Mouse (Mus musculus) midbrain, postnatal 0 days (tissue): ENCODE data around the gene Nphs2. TPM values are rescaled to one million over a fixed set of nuclear protein-coding genes. Genes with fewer than 3 reads are reported as not detected.

Source experiments
- ATAC-seq: fragments of 200-750 bp; cut with Nextera tagmentation; 2 replicates; pipeline ENCODE4 v1.8.0; 2017; ENCODE audit warnings: moderate number of reproducible peaks, mild to moderate bottlenecking, moderate TSS enrichment, moderate library complexity; ENCODE audit not compliant: low FRiP score
- DNase-seq: peaks from one replicate; pipeline ENCODE4 v3.0.0-alpha.2; 2015; ENCODE audit warnings: low spot score
- H3K27ac ChIP-seq: fragments of 300-500 bp; sonication (generic); 2 replicates; pipeline ENCODE4 v1.5.1; 2014; ENCODE audit warnings: low read depth, mild to moderate bottlenecking, low read length, mixed read lengths
- H3K27me3 ChIP-seq: fragments of 300-500 bp; sonication (generic); 2 replicates; pipeline ENCODE4 v1.6.1; 2014; ENCODE audit warnings: low read length, control low read depth, mixed read lengths; ENCODE audit not compliant: insufficient read depth
- H3K36me3 ChIP-seq: fragments of 300-500 bp; sonication (generic); 2 replicates; pipeline ENCODE4 v1.6.1; 2014; ENCODE audit warnings: low read length, control low read depth, mixed read lengths; ENCODE audit not compliant: insufficient read depth
- H3K4me1 ChIP-seq: fragments of 300-500 bp; sonication (generic); 2 replicates; pipeline ENCODE4 v1.6.1; 2014; ENCODE audit warnings: mild to moderate bottlenecking, control low read depth, antibody characterized with exemption, low read length, mixed read lengths; ENCODE audit not compliant: insufficient read depth
- H3K4me2 ChIP-seq: fragments of 300-500 bp; sonication (generic); 2 replicates; pipeline ENCODE4 v1.6.1; 2014; ENCODE audit warnings: low read depth, mild to moderate bottlenecking, low read length, mixed read lengths; ENCODE audit not compliant: poor library complexity, severe bottlenecking
- H3K4me3 ChIP-seq: fragments of 300-500 bp; sonication (generic); 2 replicates; pipeline ENCODE4 v1.5.1; 2014; ENCODE audit warnings: low read depth, mild to moderate bottlenecking, low read length, moderate library complexity
- H3K9ac ChIP-seq: fragments of 300-500 bp; sonication (generic); replicated peaks from 2 replicates; pipeline ENCODE4 v1.6.1; 2014; ENCODE audit warnings: mild to moderate bottlenecking, low read length, moderate library complexity, mixed read lengths; ENCODE audit not compliant: poor library complexity, severe bottlenecking
- H3K9me3 ChIP-seq: fragments of 300-500 bp; sonication (generic); 2 replicates; pipeline ENCODE4 v1.6.1; 2016; ENCODE audit warnings: low read length, control low read depth
- CTCF ChIP-seq: IDR thresholded peaks from 2 replicates; pipeline ENCODE4 v1.5.1; 2016; ENCODE audit warnings: antibody characterized with exemption, mild to moderate bottlenecking
- WGBS: fragments of 180-500 bp; shearing (Covaris S2); extraction: QIAGEN DNeasy Blood & Tissue Kit; methylation state at CpG from one replicate; pipeline ENCODE4 v1.1.7; 2014; 5-methylcytosine and 5-hydroxymethylcytosine counted together
- polyA plus RNA-seq: library from polyadenylated mRNA; unstranded; fragments of >200 nt; fragmentation: Nextera tagmentation; extraction: Ambion mirVana; gene quantifications from 2 replicates; pipeline ENCODE4 v1.2.1, GENCODE M21; 2015
- total RNA-seq: library from RNA; depleted of rRNA; stranded (reverse); fragments of >200 nt; gene quantifications from 2 replicates; pipeline ENCODE4 v1.2.3, GENCODE M21; 2014; rRNA removed

Nphs2 gene
- total and polyA plus RNA-seq, 2 experiments from 2014 or later = 0.68 to 2.1 TPM

GRCm38 (mm10) chr1:156345633-156346032, 35.1 kb downstream of the Nphs2 start:
- Histone ChIP-seq H3K4me1 (no peaks in the 10 kb centered on the region), H3K4me3 (no peak overlapping the region), H3K36me3 (no peaks in the 10 kb centered on the region), H3K27ac (no peak overlapping the region), H3K27me3 (no peaks in the 10 kb centered on the region), H3K4me2 (no peak overlapping the region), H3K9me3 (no peaks in the 10 kb centered on the region), H3K9ac (no peak overlapping the region)
- ATAC-seq (no peak), DNase-seq (no peak)
- WGBS = 94% methylated on average over 4 of the region's 4 CpGs
- no peak for TF ChIP-seq CTCF

GRCm38 (mm10) chr1:156349031-156349430, 38.5 kb downstream of the Nphs2 start:
- no peak overlapping the region for H3K4me3 ChIP-seq
- DNase-seq = no peak
- H3K36me3 ChIP-seq = no peaks in the 10 kb centered on the region
- H3K4me1 ChIP-seq = no peaks in the 10 kb centered on the region
- no peaks in the 10 kb centered on the region for H3K27me3 ChIP-seq
- no peak overlapping the region for H3K27ac ChIP-seq
- H3K4me2 ChIP-seq = no peak overlapping the region
- no peak for TF ChIP-seq CTCF
- H3K9ac ChIP-seq = no peak overlapping the region
- 76% methylated on average over 4 of the region's 4 CpGs for WGBS
- no peaks in the 10 kb centered on the region for H3K9me3 ChIP-seq
- no peak for ATAC-seq

DNA sequence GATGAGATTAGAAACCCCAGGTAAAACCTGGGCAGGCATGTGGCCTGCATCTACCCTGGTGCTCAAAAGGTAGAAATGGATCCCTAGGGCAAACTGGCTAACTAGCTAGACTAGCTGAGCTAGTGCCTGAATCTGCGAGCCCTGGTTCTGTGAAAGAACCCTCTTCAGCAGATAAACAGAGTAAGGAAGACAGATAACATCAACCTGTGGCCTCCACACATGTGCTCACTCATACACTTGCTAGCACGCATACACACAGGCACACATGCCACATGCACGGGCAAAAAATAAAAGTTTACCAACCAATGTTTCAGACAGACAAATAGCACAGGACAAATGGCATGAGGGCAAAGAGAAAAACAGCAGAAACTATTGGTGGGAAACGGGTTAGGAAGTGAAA, 39.9 kb downstream of the Nphs2 start:
- 87% methylated on average over 4 of the region's 4 CpGs for WGBS
- Histone ChIP-seq H3K27ac (no peak overlapping the region), H3K9ac (no peak overlapping the region), H3K4me3 (no peak overlapping the region), H3K4me2 (no peak overlapping the region), H3K36me3 (no peaks in the 10 kb centered on the region), H3K9me3 (no peaks in the 10 kb centered on the region), H3K4me1 (no peaks in the 10 kb centered on the region), H3K27me3 (no peaks in the 10 kb centered on the region)
- DNase-seq (no peak), ATAC-seq (no peak)
- no peak for TF ChIP-seq CTCF

DNA sequence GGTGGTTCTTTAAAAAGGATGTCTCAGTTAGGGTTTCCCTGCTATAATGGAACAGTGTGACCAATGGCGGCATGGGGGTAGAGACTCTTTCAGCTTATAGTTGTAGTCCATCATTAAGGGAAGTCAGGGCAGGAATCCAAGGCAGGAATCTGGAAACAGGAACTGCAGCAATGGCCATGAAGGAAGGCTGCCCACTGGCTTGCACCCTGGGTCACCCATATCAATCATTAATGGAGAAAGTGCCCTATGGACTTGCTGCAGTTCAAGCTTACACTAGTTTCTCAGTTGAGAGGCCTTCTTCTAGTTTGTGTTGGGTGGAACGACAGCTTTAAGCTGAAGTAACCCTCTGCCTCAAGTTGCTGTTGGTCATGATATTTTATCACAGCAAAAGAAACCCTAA, 41.9 kb downstream of the Nphs2 start:
- Histone ChIP-seq H3K4me1 (no peaks in the 10 kb centered on the region), H3K9me3 (no peaks in the 10 kb centered on the region), H3K27ac (no peak overlapping the region), H3K27me3 (no peaks in the 10 kb centered on the region), H3K4me3 (no peak overlapping the region), H3K36me3 (no peaks in the 10 kb centered on the region), H3K9ac (no peak overlapping the region), H3K4me2 (no peak overlapping the region)
- no peak for ATAC-seq
- no peak for DNase-seq
- TF ChIP-seq CTCF = no peak
- 92% methylated on average over 2 of the region's 2 CpGs for whole genome bisulfite sequencing

GRCm38 (mm10) chr1:156365740-156366139, 55.2 kb downstream of the Nphs2 start, which contains the start of gene Gm2000:
Gm2000 (plus strand) TSS chr1:156366040.
- ATAC-seq (no peak), DNase-seq (no peak)
- Histone ChIP-seq H3K27me3 (no peaks in the 10 kb centered on the region), H3K4me1 (no peaks in the 10 kb centered on the region), H3K4me3 (no peak within 1 kb of the TSS), H3K36me3 (no peaks in the 10 kb centered on the region), H3K9ac (no peak within 1 kb of the TSS), H3K27ac (no peak within 1 kb of the TSS), H3K9me3 (no peaks in the 10 kb centered on the region), H3K4me2 (no peak within 1 kb of the TSS)
- TF ChIP-seq CTCF = no peak
- 84% methylated on average over 6 of the region's 8 CpGs for WGBS

Other genes starting within 250 kb of the Nphs2 start
- gene Fam163a, start 105.7 kb upstream of the Nphs2 start, total RNA-seq = 4.6 and 5.6 TPM in 2 replicates
- 4.8 TPM in 2 replicates for gene Fam163a, start 105.7 kb upstream of the Nphs2 start, polyA plus RNA-seq
- 0.93 and 1.9 TPM in 2 replicates for gene Tdrd5, start 7.1 kb upstream of the Nphs2 start, total RNA-seq
- 1.3 TPM in 2 replicates for gene Tdrd5, start 7.1 kb upstream of the Nphs2 start, polyA plus RNA-seq
- gene Gm2000, start 55.3 kb downstream of the Nphs2 start, total RNA-seq = 684 and 980 TPM in 2 replicates
- gene Gm2000, start 55.3 kb downstream of the Nphs2 start, polyA plus RNA-seq = 414 and 466 TPM in 2 replicates
- gene Axdnd1, start 110.4 kb downstream of the Nphs2 start, total RNA-seq = not detected in 2 replicates
- gene Axdnd1, start 110.4 kb downstream of the Nphs2 start, polyA plus RNA-seq = 0.11 and 0.56 TPM in 2 replicates
- gene Soat1, start 163.6 kb downstream of the Nphs2 start, total RNA-seq = 24.8 TPM in 2 replicates
- gene Soat1, start 163.6 kb downstream of the Nphs2 start, polyA plus RNA-seq = 10.3 and 11.8 TPM in 2 replicates
- 23.7 and 29.5 TPM in 2 replicates for gene Gm10031, start 213.3 kb downstream of the Nphs2 start, total RNA-seq
- gene Gm10031, start 213.3 kb downstream of the Nphs2 start, polyA plus RNA-seq = 0.53 and 0.54 TPM in 2 replicates
- 25.9 and 42.3 TPM in 2 replicates for gene Abl2, start 248.1 kb downstream of the Nphs2 start, total RNA-seq
- gene Abl2, start 248.1 kb downstream of the Nphs2 start, polyA plus RNA-seq = 4.2 and 4.7 TPM in 2 replicates